Mouse (Mus musculus): ENCODE results near the gene Lhx4. TPM values are rescaled to one million over a fixed set of nuclear protein-coding genes. Genes with fewer than 3 reads are reported as not detected.

The Lhx4 gene
- polyA plus RNA-seq, 3 experiments from 2014 or later = not detected

- ATAC-seq = no peak
Observed at GRCm38 (mm10) chr1:155703191-155703680, 48.2 kb downstream of the Lhx4 start.

- ATAC-seq = no peak
Observed at GRCm38 (mm10) chr1:155700886-155701285, 50.6 kb downstream of the Lhx4 start.

- ATAC-seq = no peak
Observed at GRCm38 (mm10) chr1:155698373-155699159, 52.9 kb downstream of the Lhx4 start.

GRCm38 (mm10) chr1:155693443-155693842 is 58.0 kb downstream of the Lhx4 start:
- no peak for ATAC-seq

GRCm38 (mm10) chr1:155693026-155693425 is 58.5 kb downstream of the Lhx4 start:
- no peak for ATAC-seq

- no peak for ATAC-seq
Observed at GRCm38 (mm10) chr1:155692230-155692629, 59.3 kb downstream of the Lhx4 start.

GRCm38 (mm10) chr1:155689558-155689957 is 61.9 kb downstream of the Lhx4 start:
- no peak for ATAC-seq

- ATAC-seq = no peak
Observed at GRCm38 (mm10) chr1:155689141-155689540, 62.3 kb downstream of the Lhx4 start.

GRCm38 (mm10) chr1:155686816-155687215 is 64.7 kb downstream of the Lhx4 start:
- no peak for ATAC-seq

GRCm38 (mm10) chr1:155681116-155681799 is 70.2 kb downstream of the Lhx4 start:
- no peak for ATAC-seq

GRCm38 (mm10) chr1:155675570-155675969 is 75.9 kb downstream of the Lhx4 start:
- ATAC-seq = no peak

GRCm38 (mm10) chr1:155663994-155664393 is 87.5 kb downstream of the Lhx4 start:
- no peak for ATAC-seq

- ATAC-seq = no peak
Observed at GRCm38 (mm10) chr1:155656321-155656720, 95.2 kb downstream of the Lhx4 start.

- ATAC-seq = no peak
Observed at GRCm38 (mm10) chr1:155654961-155655360, 96.5 kb downstream of the Lhx4 start.

GRCm38 (mm10) chr1:155650121-155650846 is 101.2 kb downstream of the Lhx4 start:
- no peak for ATAC-seq

Other genes starting within 250 kb of the Lhx4 start
- gene Acbd6, start 193.6 kb downstream of the Lhx4 start, polyA plus RNA-seq (2017; shearing (Covaris generic)) = 10 to 100 TPM in 1 of 3 experiments, 1 to 10 TPM in 2; 6.8 to 10.4 (median 8.6) TPM
- gene Qsox1, start 61.2 kb upstream of the Lhx4 start, polyA plus RNA-seq (2017; shearing (Covaris generic)) = 10 to 100 TPM; 39.2 to 46.8 (median 44.1) TPM
- gene Cep350, start 221.6 kb upstream of the Lhx4 start, polyA plus RNA-seq (2017; shearing (Covaris generic)) = 10 to 100 TPM in 1 of 3 experiments, 1 to 10 TPM in 2; 8.7 to 12.8 (median 9.7) TPM